In the genomic region with DNA sequence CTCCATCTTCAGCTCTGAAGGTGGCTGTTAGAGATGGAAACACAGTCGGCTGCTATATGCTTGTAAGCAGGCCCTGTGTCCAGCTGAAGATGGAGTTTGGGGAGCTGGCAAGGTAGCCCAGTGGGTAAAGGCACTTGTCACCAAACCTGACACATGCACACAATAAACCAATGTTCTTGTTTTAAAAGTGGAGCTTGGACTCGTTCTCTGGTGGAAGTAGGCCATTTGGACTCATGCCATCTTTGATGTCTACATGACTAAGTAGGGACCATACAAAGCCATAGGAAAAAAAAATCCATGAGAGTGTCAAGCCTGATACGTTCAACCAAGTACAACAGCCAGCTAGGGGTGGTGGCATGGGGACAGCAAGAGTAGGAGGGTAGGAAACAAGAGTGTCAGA, we compare ENCODE assay signal across 13 mouse cellular contexts. TPM values are rescaled to one million over a fixed set of nuclear protein-coding genes. Genes with fewer than 3 reads are reported as not detected.
DNase-seq lines count a peak whose midpoint lies in the region; ATAC-seq lines count a peak whose summit lies in the region.
"Had no signal": no experiment of that assay in that cellular context is flagged by ENCODE, and none has a peak within 500 bp of the region (broad histone marks: within the 10 kb centered on the region; RNA-seq: fewer than 3 reads in every experiment).

No protein-coding gene starts in this region.

- H3K36me3 ChIP-seq in hindbrain, embryonic 14.5 days (replicated peaks; ENCODE audit: control insufficient read depth, insufficient read depth) = no peaks in the 10 kb centered on the region
- peaks cover 5% of the 10 kb centered on the region; the same call in 1 of the 2 replicates for H3K36me3 ChIP-seq in hindbrain, embryonic 10.5 days
- peaks cover 2% of the 10 kb centered on the region for H3K36me3 ChIP-seq in megakaryocyte, embryonic 14.5 days (replicated peaks; ENCODE audit: low read length)
- H3K36me3 ChIP-seq in liver, embryonic 13.5 days = no peaks in the 10 kb centered on the region
- H3K36me3 ChIP-seq: embryonic facial prominence, embryonic 12.5 days; stomach, embryonic 15.5 days had no signal

- peak; percentile 38 for DNase-seq in hindbrain, embryonic 14.5 days (ENCODE audit: low spot score)
- no peak for DNase-seq in hindbrain, embryonic 10.5 days (ENCODE audit: low spot score)
- peak; percentile 33 to 62 for DNase-seq in cerebellum, postnatal 10 days
- no peak for DNase-seq in liver, embryonic 13.5 days
- no peak for DNase-seq in kidney, adult 9 months
- no peak for DNase-seq in layer of hippocampus, adult 18-20 months (ENCODE audit: low spot score in 2 of 2)
- DNase-seq: heart, adult 11 months; kidney, postnatal 25 days; right cerebral cortex, postnatal 4 days had no signal

- H3K4me1 ChIP-seq in hindbrain, embryonic 14.5 days (replicated peaks; ENCODE audit: control insufficient read depth, insufficient read depth, low read length) = peaks cover 6% of the 10 kb centered on the region; the same call in 1 of the 2 replicates
- peaks cover 13% of the 10 kb centered on the region; the same call in 1 of the 2 replicates for H3K4me1 ChIP-seq in hindbrain, embryonic 10.5 days (replicated peaks)
- H3K4me1 ChIP-seq in megakaryocyte, embryonic 14.5 days = peaks cover 32% of the 10 kb centered on the region
- H3K4me1 ChIP-seq in liver, embryonic 13.5 days (replicated peaks) = peaks cover 23% of the 10 kb centered on the region
- H3K4me1 ChIP-seq: embryonic facial prominence, embryonic 12.5 days; stomach, embryonic 15.5 days had no signal

- H3K4me3 ChIP-seq in hindbrain, embryonic 14.5 days (replicated peaks; ENCODE audit: low read length) = no peak overlapping the region
- no peak overlapping the region for H3K4me3 ChIP-seq in hindbrain, embryonic 10.5 days
- H3K4me3 ChIP-seq in megakaryocyte, embryonic 14.5 days (replicated peaks) = peak overlapping the region; percentile 7
- H3K4me3 ChIP-seq in liver, embryonic 13.5 days (replicated peaks) = no peak overlapping the region
- H3K4me3 ChIP-seq: embryonic facial prominence, embryonic 12.5 days; stomach, embryonic 15.5 days had no signal

- peak overlapping the region; percentile 59 for H3K27ac ChIP-seq in hindbrain, embryonic 14.5 days
- no peak overlapping the region for H3K27ac ChIP-seq in hindbrain, embryonic 10.5 days
- no peak overlapping the region for H3K27ac ChIP-seq in liver, embryonic 13.5 days
- H3K27ac ChIP-seq: embryonic facial prominence, embryonic 12.5 days; stomach, embryonic 15.5 days had no signal

- H3K4me2 ChIP-seq in hindbrain, embryonic 14.5 days (replicated peaks) = 0 out of 2 replicates have a peak overlapping the region, but pooled peaks have one; percentile 2
- 0 out of 2 replicates have a peak overlapping the region, but pooled peaks have one; percentile 5 for H3K4me2 ChIP-seq in liver, embryonic 13.5 days
- H3K4me2 ChIP-seq: embryonic facial prominence, embryonic 12.5 days; stomach, embryonic 15.5 days had no signal

- H3K27me3 ChIP-seq in hindbrain, embryonic 14.5 days (ENCODE audit: control insufficient read depth, insufficient read depth, low read length) = peaks cover 3% of the 10 kb centered on the region; the same call in 1 of the 2 replicates
- H3K27me3 ChIP-seq in hindbrain, embryonic 10.5 days (ENCODE audit: insufficient read depth, poor library complexity, severe bottlenecking) = peaks cover 5% of the 10 kb centered on the region
- peaks cover 7% of the 10 kb centered on the region for H3K27me3 ChIP-seq in megakaryocyte, embryonic 14.5 days (replicated peaks)
- H3K27me3 ChIP-seq in liver, embryonic 13.5 days = no peaks in the 10 kb centered on the region
- H3K27me3 ChIP-seq: embryonic facial prominence, embryonic 12.5 days; stomach, embryonic 15.5 days had no signal

- no peaks in the 10 kb centered on the region for H3K9me3 ChIP-seq in hindbrain, embryonic 14.5 days (ENCODE audit: control insufficient read depth, low read length)
- no peaks in the 10 kb centered on the region for H3K9me3 ChIP-seq in hindbrain, embryonic 10.5 days
- no peaks in the 10 kb centered on the region for H3K9me3 ChIP-seq in megakaryocyte, embryonic 14.5 days
- H3K9me3 ChIP-seq in liver, embryonic 13.5 days (replicated peaks) = no peaks in the 10 kb centered on the region
- H3K9me3 ChIP-seq: embryonic facial prominence, embryonic 12.5 days; stomach, embryonic 15.5 days had no signal

- 47% methylated on average over 3 of the region's 3 CpGs for WGBS in hindbrain, embryonic 14.5 days
- 84% methylated on average over 3 of the region's 3 CpGs for WGBS in hindbrain, embryonic 10.5 days
- WGBS in liver, embryonic 13.5 days (ENCODE audit: insufficient replicate concordance) = 67% methylated on average over 3 of the region's 3 CpGs

- ATAC-seq in hindbrain, embryonic 14.5 days (ENCODE audit: low FRiP score) = no peak
- ATAC-seq in megakaryocyte, adult 5-6 weeks (ENCODE audit: poor library complexity, severe bottlenecking) = no peak
- no peak for ATAC-seq in liver, embryonic 13.5 days (ENCODE audit: low read depth)

- H3K9ac ChIP-seq in hindbrain, embryonic 14.5 days = no peak overlapping the region
- H3K9ac ChIP-seq in liver, embryonic 13.5 days = no peak overlapping the region
- H3K9ac ChIP-seq: embryonic facial prominence, embryonic 12.5 days; stomach, embryonic 15.5 days had no signal

RNA-seq across cellular contexts. Expression of a gene that starts 2.4 kb away (rescaled TPM):
- 8.5 and 10.5 TPM in 2 replicates for polyA plus RNA-seq in hindbrain, embryonic 14.5 days (2014; fragmentation: Nextera tagmentation; extraction: Ambion mirVana)
- polyA plus RNA-seq in hindbrain, embryonic 10.5 days (2016; fragmentation: Nextera tagmentation; extraction: Ambion mirVana) = 20.2 and 20.6 TPM in 2 replicates
- 4.3 TPM in 1 of 2 replicates, not detected in the other for polyA plus RNA-seq in megakaryocyte, embryonic 14.5 days (2012; ENCODE audit: insufficient read depth, low replicate concordance)
- 5.8 and 6.5 TPM in 2 replicates for total RNA-seq in megakaryocyte, adult 5-6 weeks (2015)
- total RNA-seq in megakaryocyte, adult 5-6 weeks (2017) = 4.1 and 4.6 TPM in 2 replicates
- 7.5 and 7.9 TPM in 2 replicates for polyA plus RNA-seq in liver, embryonic 13.5 days (2015; fragmentation: Nextera tagmentation; extraction: Ambion mirVana)
- total RNA-seq in layer of hippocampus, adult 18-20 months (2021) = 10 to 100 TPM; 13.1 to 14.8 TPM

Comparison
In these comparisons a context has a peak if more than half of its experiments do, and no peak if none do; other contexts are left out.
1. DNase-seq: peak in hindbrain, embryonic 14.5 days (single experiment) and cerebellum, postnatal 10 days (2 of 2); none in hindbrain, embryonic 10.5 days (single experiment), liver, embryonic 13.5 days (single experiment), kidney, adult 9 months (single experiment) and layer of hippocampus, adult 18-20 months (0 of 2).